Mouse (Mus musculus): ENCODE measurements around the gene Cep295nl.

The Cep295nl gene

GRCm38 (mm10) chr11:118354636-118355191 lies 12.4 kb upstream of the Cep295nl start:
- peak; percentile 64 for DNase-seq

DNA sequence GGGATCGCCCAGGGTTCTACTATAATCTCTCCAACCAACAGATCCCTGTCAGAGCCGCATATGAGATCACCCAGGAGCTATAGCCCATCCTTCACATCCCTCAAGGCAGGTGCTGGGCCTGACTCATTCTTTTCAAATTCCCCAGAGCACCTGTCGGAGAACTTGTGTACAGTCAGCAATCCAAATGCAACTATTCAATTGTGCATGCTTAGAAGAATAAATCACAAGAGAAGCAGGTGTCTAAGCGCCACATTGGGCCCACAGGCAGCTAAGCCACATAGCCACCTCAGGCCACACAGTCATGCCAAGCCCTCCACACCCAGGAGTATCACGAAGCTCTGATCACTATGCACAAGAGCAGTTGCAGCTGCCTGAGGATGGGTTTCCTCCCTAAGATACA lies 7.2 kb upstream of the Cep295nl start:
- peak; percentile 35 for DNase-seq

DNA sequence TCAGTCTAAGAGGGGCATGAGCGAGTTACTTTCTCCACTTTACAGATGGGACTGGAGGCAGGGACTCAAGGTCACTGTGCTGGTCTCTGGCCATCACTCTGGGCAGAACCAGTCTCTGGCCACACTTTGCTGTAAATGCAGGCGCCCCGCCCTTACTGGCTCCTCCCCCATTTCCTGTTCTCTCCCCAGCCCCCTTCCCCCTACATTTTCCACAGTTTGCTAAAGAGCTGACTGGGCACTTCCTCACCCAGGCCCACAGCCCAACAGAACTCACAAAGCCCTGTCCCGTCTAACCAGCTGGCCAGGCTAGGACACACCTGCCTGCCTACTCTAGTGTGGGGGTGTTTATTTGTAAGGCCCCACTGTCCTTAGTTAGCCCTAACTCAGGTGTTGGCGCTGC lies 6.6 kb upstream of the Cep295nl start:
- DNase-seq: peak; percentile 83

GRCm38 (mm10) chr11:118348419-118348818 lies 6.1 kb upstream of the Cep295nl start:
- peak; percentile 79 for DNase-seq

GRCm38 (mm10) chr11:118347911-118348310 lies 5.6 kb upstream of the Cep295nl start:
- DNase-seq: peak; percentile 34

GRCm38 (mm10) chr11:118347391-118347790 lies 5.1 kb upstream of the Cep295nl start:
- DNase-seq: no peak

- DNase-seq: no peak
Measured at GRCm38 (mm10) chr11:118346395-118347096, 4.2 kb upstream of the Cep295nl start.

DNA sequence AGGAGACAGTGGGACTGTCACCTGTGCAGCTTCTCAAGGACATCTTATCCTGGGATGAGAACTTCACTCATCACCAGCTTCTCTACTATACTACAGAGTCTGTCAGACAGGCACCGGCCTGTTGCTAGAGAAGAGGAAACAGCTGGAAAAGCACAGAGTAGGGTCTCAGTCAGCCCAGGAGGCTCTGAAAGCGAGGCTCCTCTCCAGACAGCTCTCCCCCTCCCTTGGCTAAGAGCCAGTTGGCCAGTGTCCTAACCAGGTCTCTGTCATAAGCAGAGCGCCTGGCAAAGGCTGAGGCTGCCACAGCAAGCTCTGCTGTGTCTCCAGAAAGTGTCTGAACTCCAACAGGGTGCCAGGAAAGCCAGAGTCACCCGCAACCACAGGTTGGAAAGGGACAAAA lies 3.4 kb upstream of the Cep295nl start:
- no peak for DNase-seq

- no peak for DNase-seq
Measured at GRCm38 (mm10) chr11:118343629-118344028, 1.3 kb upstream of the Cep295nl start.

DNA sequence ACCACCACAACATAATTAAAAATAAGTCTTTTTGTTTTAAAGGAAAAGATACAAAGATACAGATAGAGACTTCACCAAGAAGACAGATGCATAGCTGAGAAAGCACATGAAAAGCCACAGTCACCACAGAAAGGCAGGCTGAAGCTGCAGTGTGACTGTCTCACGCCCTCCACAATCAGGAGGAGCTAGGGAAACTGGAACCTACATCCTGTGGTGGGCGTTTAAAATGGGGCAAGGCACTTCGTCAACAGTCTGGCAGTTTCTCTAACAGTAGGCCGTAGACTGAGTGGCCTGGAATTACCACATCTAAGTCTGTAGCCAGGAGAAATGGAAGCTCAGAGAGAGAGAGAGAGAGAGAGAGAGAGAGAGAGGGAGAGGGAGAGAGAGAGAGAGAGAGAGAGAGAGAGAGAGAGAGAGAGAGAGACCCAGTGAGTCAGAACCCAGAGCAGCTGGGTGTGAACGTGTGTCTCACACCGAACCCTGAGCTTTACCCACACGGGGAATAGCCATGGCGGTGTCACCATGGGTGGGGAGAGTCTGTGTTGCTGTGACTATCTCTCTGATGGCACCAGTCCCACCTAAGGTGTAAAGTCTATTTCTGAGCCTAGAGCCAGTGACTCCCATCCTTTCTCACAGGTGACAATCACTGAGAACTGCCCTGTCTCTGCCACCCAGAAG lies 4.7 kb downstream of the Cep295nl start:
- peak; percentile 67 for DNase-seq

DNA sequence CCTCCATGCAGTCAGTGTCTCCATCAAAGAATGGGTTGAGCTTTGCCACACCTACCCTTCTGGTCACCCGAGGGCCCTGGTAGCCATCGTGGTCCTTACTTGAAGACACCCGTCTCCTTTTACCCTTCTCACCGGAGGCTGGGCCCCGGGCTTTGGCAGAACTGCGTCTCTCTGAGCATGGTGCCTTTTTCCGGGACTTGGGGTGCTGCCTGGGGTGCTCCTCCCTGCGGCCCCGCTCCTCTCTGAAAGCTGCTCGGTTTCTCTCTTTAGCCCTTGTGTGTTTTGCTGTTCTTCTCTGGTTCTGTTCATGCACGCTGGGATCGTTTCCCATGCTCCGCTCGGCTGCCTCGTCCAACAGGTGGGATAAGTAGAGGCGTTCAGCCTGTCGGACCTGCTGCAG lies 8.9 kb downstream of the Cep295nl start:
- DNase-seq: no peak

- DNase-seq: no peak
Measured at GRCm38 (mm10) chr11:118332376-118332775, 9.9 kb downstream of the Cep295nl start.

- DNase-seq: no peak
Measured at GRCm38 (mm10) chr11:118330777-118331176, 11.5 kb downstream of the Cep295nl start.

- no peak for DNase-seq
Measured at GRCm38 (mm10) chr11:118330361-118330760, 11.9 kb downstream of the Cep295nl start.

- DNase-seq: no peak
Measured at GRCm38 (mm10) chr11:118328947-118329346, 13.4 kb downstream of the Cep295nl start.

DNA sequence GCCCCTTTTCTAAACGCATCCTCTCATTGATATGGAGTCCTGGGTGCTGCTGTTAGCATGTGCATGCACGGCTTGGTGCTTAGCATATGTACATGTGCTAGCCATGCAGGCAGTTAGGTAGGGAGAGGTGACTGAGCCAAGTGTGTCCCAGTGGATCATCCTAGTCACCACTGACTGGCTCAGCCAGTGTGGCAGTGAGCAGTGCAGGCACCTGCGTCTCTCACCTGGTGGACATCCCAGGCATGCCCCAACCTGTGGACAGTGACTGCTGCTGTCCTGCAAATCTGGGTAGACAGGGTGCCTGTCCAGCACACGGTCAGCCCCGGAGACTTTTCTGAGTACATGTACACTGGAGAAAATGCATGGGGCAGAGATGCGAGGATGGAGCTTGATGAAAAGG lies 13.8 kb downstream of the Cep295nl start:
- no peak for DNase-seq

DNA sequence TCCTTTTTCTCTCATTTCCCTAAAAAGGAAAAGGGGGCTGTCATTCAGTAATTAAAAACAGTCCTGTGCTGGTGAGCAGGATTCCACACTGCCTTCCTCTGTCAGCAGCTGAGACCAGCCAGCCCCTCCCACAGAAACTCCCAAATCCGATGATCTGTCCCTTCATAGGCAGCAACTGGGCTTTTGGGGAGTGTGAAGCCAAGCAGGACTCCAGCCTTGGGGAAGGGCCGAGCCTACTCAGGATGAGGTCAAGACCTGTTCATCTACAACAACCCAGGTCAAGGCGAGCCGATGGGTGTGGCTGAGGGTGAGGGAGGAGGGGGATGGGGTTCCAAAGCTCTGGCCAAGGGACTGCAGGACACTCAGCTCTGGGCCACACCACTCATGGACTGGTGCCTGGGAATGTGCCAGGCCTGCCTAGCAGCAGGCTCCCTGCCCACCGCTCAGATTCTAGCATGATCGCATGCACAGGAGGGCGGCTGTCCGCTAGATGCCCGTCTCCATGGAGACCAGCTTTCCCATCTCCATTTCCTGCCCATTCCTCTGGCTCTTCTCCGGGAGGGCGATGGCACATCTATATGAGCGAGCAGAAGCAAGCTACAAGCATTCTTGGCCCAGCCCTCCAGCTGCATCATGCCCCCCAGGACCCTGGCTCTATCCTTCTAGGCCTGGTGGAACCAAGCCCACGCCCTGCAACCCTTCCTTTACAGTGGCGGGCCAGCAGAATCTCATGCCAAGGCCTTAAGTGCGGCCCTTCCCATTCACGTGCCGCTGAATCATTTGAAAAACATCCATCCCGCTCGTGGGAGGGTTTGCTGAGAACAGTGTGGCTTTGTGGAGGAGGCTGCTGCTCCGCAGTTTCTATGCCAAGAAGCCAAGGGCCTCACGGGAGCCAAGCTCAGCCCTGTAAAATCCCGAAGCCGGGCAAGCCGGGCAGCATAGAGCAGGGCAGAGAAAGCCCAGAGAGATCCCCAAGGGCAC lies 15.0 kb downstream of the Cep295nl start:
- no peak for DNase-seq

GRCm38 (mm10) chr11:118326491-118326890 lies 15.8 kb downstream of the Cep295nl start:
- no peak for DNase-seq

DNA sequence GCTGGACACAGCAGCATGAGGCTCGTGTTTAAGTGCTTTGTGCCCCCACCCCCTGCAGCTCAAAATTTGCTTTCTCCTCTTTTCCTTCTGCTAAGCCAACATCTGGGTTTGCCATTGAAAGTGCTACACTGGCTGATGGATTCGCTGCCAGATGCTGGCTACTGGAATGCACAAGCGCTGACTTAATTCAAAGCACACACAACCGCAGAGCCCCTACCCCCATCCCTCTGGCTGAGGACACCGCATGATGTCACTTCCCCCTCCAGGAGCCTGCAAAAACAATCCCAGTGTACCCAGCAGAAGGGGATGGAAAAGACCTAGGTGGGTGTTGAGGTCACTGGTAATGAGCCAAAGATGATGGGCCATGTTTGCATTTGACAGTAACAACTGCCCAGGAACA lies 17.8 kb downstream of the Cep295nl start:
- DNase-seq: no peak

DNA sequence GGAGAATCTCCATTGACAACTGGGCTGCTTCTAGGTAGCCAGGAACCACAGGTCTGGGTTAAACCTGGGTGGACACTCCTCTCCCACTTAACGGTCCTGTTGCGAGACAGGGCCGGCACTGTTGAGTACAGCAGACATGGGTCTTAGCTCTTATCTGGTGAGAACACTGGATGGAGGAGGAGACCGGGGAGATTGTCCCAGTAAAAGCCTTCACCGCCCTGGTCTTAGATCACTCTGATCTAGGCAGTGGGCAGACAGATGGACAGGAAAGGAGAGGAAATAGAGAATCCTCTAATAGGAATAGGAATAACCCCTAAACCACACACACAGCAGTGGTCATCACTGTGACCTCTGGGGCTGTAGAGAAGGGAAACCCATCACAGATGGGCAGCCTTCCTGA lies 18.3 kb downstream of the Cep295nl start:
- no peak for DNase-seq

DNA sequence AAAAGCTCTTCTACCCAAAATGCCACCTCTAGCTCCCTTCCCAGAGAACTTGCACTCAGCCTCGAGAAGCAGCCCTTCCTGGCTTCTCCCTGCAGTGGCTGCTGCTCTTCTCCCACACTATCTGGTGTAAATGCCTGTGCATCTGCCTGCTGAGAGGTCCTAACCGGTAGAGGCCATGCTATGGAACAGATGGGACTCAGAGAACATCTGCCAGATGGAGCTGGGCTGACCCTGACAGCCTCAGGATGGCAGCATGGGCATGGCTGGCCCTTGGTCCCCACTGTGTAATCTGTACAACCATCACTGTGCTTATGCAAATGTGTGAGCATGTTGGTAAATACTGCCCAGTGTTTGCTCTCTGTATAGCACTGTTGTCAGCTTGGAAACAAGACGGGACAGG lies 19.7 kb downstream of the Cep295nl start:
- DNase-seq: no peak

GRCm38 (mm10) chr11:118321971-118322370 lies 20.3 kb downstream of the Cep295nl start:
- no peak for DNase-seq

DNA sequence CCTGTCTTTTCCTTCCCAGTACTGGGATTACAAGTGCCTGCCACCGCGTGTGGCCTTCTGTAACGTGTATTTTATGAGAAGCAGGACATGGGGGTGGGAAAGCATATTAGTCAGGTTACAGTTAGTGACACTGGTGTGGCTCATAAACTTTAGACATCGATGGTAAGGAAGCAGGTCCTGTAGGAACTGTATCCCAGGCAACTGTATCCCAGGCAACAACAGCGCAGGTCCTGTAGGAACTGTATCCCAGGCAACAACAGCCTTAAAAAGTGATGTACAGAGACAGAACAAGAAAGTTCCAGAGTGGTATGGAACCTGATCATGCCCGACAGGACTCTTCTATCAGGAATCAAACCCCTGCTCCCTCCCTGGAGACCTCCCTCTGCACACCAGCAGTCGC lies 20.8 kb downstream of the Cep295nl start:
- no peak for DNase-seq
